Mouse (Mus musculus) lung, adult 2 months (tissue): Measurements from ENCODE around the gene 1110032A03Rik.

Source experiments
- CTCF ChIP-seq: fragments of 200-500 bp; IDR thresholded peaks from 2 replicates; pipeline ENCODE4 v1.5.1; 2011; ENCODE audit warnings: mild to moderate bottlenecking, low read length, control low read depth; ENCODE audit not compliant: insufficient read depth
- POLR2A ChIP-seq: fragments of 200-500 bp; IDR thresholded peaks from 2 replicates; pipeline ENCODE4 v1.6.1; 2011; ENCODE audit warnings: low read depth, mild to moderate bottlenecking, control low read depth, low read length, borderline replicate concordance; ENCODE audit errors: extremely low read depth

GRCm38 (mm10) chr9:50775662-50776126, 374 bp upstream of the 1110032A03Rik start:
- no peak for TF ChIP-seq CTCF
- TF ChIP-seq POLR2A = no peak
